Mouse (Mus musculus) kidney, embryonic 16.5 days (tissue): ENCODE data around the gene Ddx58. TPM values are rescaled to one million over a fixed set of nuclear protein-coding genes. Genes with fewer than 3 reads are reported as not detected.

ENCODE experiments used
- ATAC-seq: fragments of 200-750 bp; cut with Nextera tagmentation; 2 replicates; pipeline ENCODE4 v1.8.0; 2017; ENCODE audit warnings: moderate TSS enrichment; ENCODE audit not compliant: low FRiP score, low TSS enrichment
- H3K27ac ChIP-seq: fragments of 300-500 bp; sonication (generic); 2 replicates; pipeline ENCODE4 v1.5.1; 2014; ENCODE audit warnings: low read length
- H3K27me3 ChIP-seq: fragments of 300-500 bp; sonication (generic); 2 replicates; pipeline ENCODE4 v1.6.1; 2014; ENCODE audit warnings: low read length, control low read depth, mixed read lengths; ENCODE audit not compliant: insufficient read depth
- H3K36me3 ChIP-seq: fragments of 300-500 bp; sonication (generic); 2 replicates; pipeline ENCODE4 v1.6.1; 2014; ENCODE audit warnings: low read length, control low read depth, mixed read lengths; ENCODE audit not compliant: insufficient read depth
- H3K4me1 ChIP-seq: fragments of 300-500 bp; sonication (generic); 2 replicates; pipeline ENCODE4 v1.6.1; 2014; ENCODE audit warnings: low read length, control low read depth, mixed read lengths; ENCODE audit not compliant: insufficient read depth
- H3K4me2 ChIP-seq: fragments of 300-500 bp; sonication (generic); replicated peaks from 2 replicates; pipeline ENCODE4 v1.6.1; 2014; ENCODE audit warnings: low read depth, low read length
- H3K4me3 ChIP-seq: fragments of 300-500 bp; sonication (generic); 2 replicates; pipeline ENCODE4 v1.5.1; 2014; ENCODE audit warnings: mild to moderate bottlenecking, low read length
- H3K9ac ChIP-seq: fragments of 300-500 bp; sonication (generic); replicated peaks from 2 replicates; pipeline ENCODE4 v1.6.1; 2014; ENCODE audit warnings: low read length
- H3K9me3 ChIP-seq: fragments of 300-500 bp; sonication (generic); 2 replicates; pipeline ENCODE4 v1.6.1; 2016; ENCODE audit warnings: low read length, control low read depth
- WGBS: fragments of 180-500 bp; shearing (Covaris S2); extraction: QIAGEN DNeasy Blood & Tissue Kit; methylation state at CpG from one replicate; pipeline ENCODE4 v1.1.7; 2014; 5-methylcytosine and 5-hydroxymethylcytosine counted together
- polyA plus RNA-seq: library from polyadenylated mRNA; unstranded; fragments of >200 nt; fragmentation: Nextera tagmentation; extraction: Ambion mirVana; gene quantifications from 2 replicates; pipeline ENCODE4 v1.2.1, GENCODE M21; 2015

The Ddx58 gene
- polyA plus RNA-seq, 1 experiment from 2014 or later: 7.8 TPM

GRCm38 (mm10) chr4:40221004-40221760 is 18.4 kb downstream of the Ddx58 start:
- Histone ChIP-seq H3K9ac (no peak overlapping the region), H3K4me3 (no peak overlapping the region), H3K9me3 (no peaks in the 10 kb centered on the region), H3K27ac (no peak overlapping the region), H3K4me2 (no peak overlapping the region), H3K4me1 (no peaks in the 10 kb centered on the region), H3K36me3 (0 out of 2 replicates have a peak, but pooled peaks cover 5% of the 10 kb centered on the region), H3K27me3 (no peaks in the 10 kb centered on the region)
- ATAC-seq: no peak
- 36% methylated on average over 14 of the region's 14 CpGs for WGBS

- no peaks in the 10 kb centered on the region for H3K9me3 ChIP-seq
- no peak for ATAC-seq
- H3K4me3 ChIP-seq: no peak overlapping the region
- H3K4me2 ChIP-seq: no peak overlapping the region
- H3K9ac ChIP-seq: no peak overlapping the region
- no peaks in the 10 kb centered on the region for H3K27me3 ChIP-seq
- WGBS: 27% methylated on average over 12 of the region's 12 CpGs
- H3K4me1 ChIP-seq: no peaks in the 10 kb centered on the region
- 0 out of 2 replicates have a peak, but pooled peaks cover 5% of the 10 kb centered on the region for H3K36me3 ChIP-seq
- H3K27ac ChIP-seq: no peak overlapping the region
Measured at GRCm38 (mm10) chr4:40220437-40220836, 19.2 kb downstream of the Ddx58 start.

GRCm38 (mm10) chr4:40218382-40218781 is 21.2 kb downstream of the Ddx58 start:
- peak; percentile 67; the same call in 1 of the 2 replicates for ATAC-seq
- Histone ChIP-seq H3K27me3 (no peaks in the 10 kb centered on the region), H3K36me3 (0 out of 2 replicates have a peak, but pooled peaks cover 5% of the 10 kb centered on the region), H3K4me3 (no peak overlapping the region), H3K27ac (no peak overlapping the region), H3K4me1 (no peaks in the 10 kb centered on the region), H3K9me3 (no peaks in the 10 kb centered on the region), H3K9ac (no peak overlapping the region), H3K4me2 (no peak overlapping the region)
- WGBS: 74% methylated on average over 7 of the region's 7 CpGs

- H3K9ac ChIP-seq: no peak overlapping the region
- H3K36me3 ChIP-seq: 0 out of 2 replicates have a peak, but pooled peaks cover 5% of the 10 kb centered on the region
- H3K27ac ChIP-seq: no peak overlapping the region
- H3K4me1 ChIP-seq: no peaks in the 10 kb centered on the region
- H3K4me2 ChIP-seq: no peak overlapping the region
- no peaks in the 10 kb centered on the region for H3K9me3 ChIP-seq
- no peak overlapping the region for H3K4me3 ChIP-seq
- ATAC-seq: no peak
- no peaks in the 10 kb centered on the region for H3K27me3 ChIP-seq
- WGBS: 55% methylated on average over 3 of the region's 3 CpGs
Measured at GRCm38 (mm10) chr4:40217910-40218309, 21.7 kb downstream of the Ddx58 start.

GRCm38 (mm10) chr4:40212177-40212576 is 27.5 kb downstream of the Ddx58 start:
- Histone ChIP-seq H3K9me3 (no peaks in the 10 kb centered on the region), H3K4me3 (no peak overlapping the region), H3K9ac (no peak overlapping the region), H3K4me1 (no peaks in the 10 kb centered on the region), H3K27ac (no peak overlapping the region), H3K36me3 (peaks cover 3% of the 10 kb centered on the region; the same call in 1 of the 2 replicates), H3K27me3 (no peaks in the 10 kb centered on the region), H3K4me2 (no peak overlapping the region)
- WGBS: 90% methylated on average over 4 of the region's 6 CpGs
- no peak for ATAC-seq

GRCm38 (mm10) chr4:40207701-40208100 is 31.9 kb downstream of the Ddx58 start:
- no peak overlapping the region for H3K9ac ChIP-seq
- no peak overlapping the region for H3K27ac ChIP-seq
- H3K4me1 ChIP-seq: no peaks in the 10 kb centered on the region
- H3K36me3 ChIP-seq: no peaks in the 10 kb centered on the region; the same call in 1 of the 2 replicates
- no peak overlapping the region for H3K4me2 ChIP-seq
- 81% methylated on average over 5 of the region's 5 CpGs for WGBS
- H3K27me3 ChIP-seq: no peaks in the 10 kb centered on the region
- ATAC-seq: no peak
- H3K4me3 ChIP-seq: no peak overlapping the region
- H3K9me3 ChIP-seq: no peaks in the 10 kb centered on the region

GRCm38 (mm10) chr4:40205231-40205903 is 34.3 kb downstream of the Ddx58 start:
- Histone ChIP-seq H3K27ac (no peak overlapping the region), H3K4me1 (no peaks in the 10 kb centered on the region), H3K36me3 (peaks cover 2% of the 10 kb centered on the region), H3K9me3 (no peaks in the 10 kb centered on the region), H3K27me3 (no peaks in the 10 kb centered on the region), H3K4me3 (no peak overlapping the region), H3K9ac (no peak overlapping the region), H3K4me2 (no peak overlapping the region)
- WGBS: 89% methylated on average over 22 of the region's 22 CpGs
- no peak for ATAC-seq

- Histone ChIP-seq H3K9me3 (no peaks in the 10 kb centered on the region), H3K4me2 (no peak overlapping the region), H3K36me3 (peaks cover 2% of the 10 kb centered on the region), H3K4me3 (no peak overlapping the region), H3K27ac (no peak overlapping the region), H3K4me1 (no peaks in the 10 kb centered on the region), H3K9ac (no peak overlapping the region), H3K27me3 (no peaks in the 10 kb centered on the region)
- ATAC-seq: no peak
- 87% methylated on average over 3 of the region's 3 CpGs for WGBS
Measured at GRCm38 (mm10) chr4:40204374-40204773, 35.3 kb downstream of the Ddx58 start.

GRCm38 (mm10) chr4:40202205-40202604 is 37.4 kb downstream of the Ddx58 start:
- no peak overlapping the region for H3K9ac ChIP-seq
- H3K27ac ChIP-seq: no peak overlapping the region
- H3K4me2 ChIP-seq: no peak overlapping the region
- H3K4me1 ChIP-seq: no peaks in the 10 kb centered on the region
- H3K27me3 ChIP-seq: no peaks in the 10 kb centered on the region
- no peak overlapping the region for H3K4me3 ChIP-seq
- WGBS: 91% methylated on average over 6 of the region's 6 CpGs
- H3K9me3 ChIP-seq: no peaks in the 10 kb centered on the region
- ATAC-seq: no peak
- peaks cover 21% of the 10 kb centered on the region for H3K36me3 ChIP-seq

- no peak overlapping the region for H3K4me2 ChIP-seq
- 97% methylated on average over 2 of the region's 2 CpGs for WGBS
- peaks cover 55% of the 10 kb centered on the region for H3K36me3 ChIP-seq
- H3K9me3 ChIP-seq: no peaks in the 10 kb centered on the region
- no peak overlapping the region for H3K9ac ChIP-seq
- H3K27me3 ChIP-seq: no peaks in the 10 kb centered on the region
- ATAC-seq: no peak
- no peak overlapping the region for H3K27ac ChIP-seq
- H3K4me3 ChIP-seq: no peak overlapping the region
- no peaks in the 10 kb centered on the region for H3K4me1 ChIP-seq
Measured at GRCm38 (mm10) chr4:40195336-40195735, 44.3 kb downstream of the Ddx58 start.
